Comparison of ENCODE assay signal across 13 mouse cellular contexts in the genomic region with DNA sequence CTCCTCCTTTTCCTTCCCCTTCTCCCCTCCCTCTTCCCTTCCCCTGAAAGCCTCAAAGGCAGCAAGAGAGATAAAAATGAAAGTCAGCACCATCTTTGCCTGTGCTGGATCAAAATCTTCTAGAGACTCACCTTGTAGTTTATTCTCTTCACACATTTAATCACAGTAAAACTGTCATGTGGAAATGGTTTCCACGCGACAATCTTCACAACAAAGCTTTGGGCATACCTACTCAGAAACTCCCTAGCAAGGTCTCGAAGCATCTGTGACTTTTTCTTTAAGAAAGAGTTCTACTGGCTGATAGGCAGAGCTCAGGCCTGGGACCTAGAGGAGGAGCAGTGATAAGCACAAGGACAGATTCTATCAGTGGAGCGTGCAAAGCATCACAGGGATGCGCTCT.
DNase-seq lines count a peak whose midpoint lies in the region; TF ChIP-seq lines count a peak whose summit lies in the region.
"Had no signal": no experiment of that assay in that cellular context is flagged by ENCODE, and none has a peak within 500 bp of the region (broad histone marks: within the 10 kb centered on the region; RNA-seq: fewer than 3 reads in every experiment).

No protein-coding gene starts in this region.

- H3K4me3 ChIP-seq in ES-Bruce4 (ENCODE audit: low read depth, low read length), result no peak overlapping the region
- H3K4me3 ChIP-seq in bone marrow macrophage, adult 2 months (ENCODE audit: insufficient read depth, low read length), result no peak overlapping the region
- H3K4me3 ChIP-seq: heart, embryonic 13.5 days; limb, embryonic 12.5 days had no signal

- no peak for TF ChIP-seq EP300 in ES-Bruce4 (IDR thresholded peaks at IDR 0.05; ENCODE audit: insufficient read depth, low read depth, low read length)

- H3K27ac ChIP-seq in ES-Bruce4 (ENCODE audit: insufficient read depth, low read length), result peak overlapping the region; percentile 8; the same call in 1 of the 2 replicates
- peak overlapping the region; percentile 69 for H3K27ac ChIP-seq in bone marrow macrophage, adult 2 months (ENCODE audit: insufficient read depth, low read depth, low read length)
- H3K27ac ChIP-seq: heart, embryonic 13.5 days; limb, embryonic 12.5 days had no signal

- DNase-seq in ovary, adult 18-20 months (ENCODE audit: low spot score), result peak; percentile 33
- DNase-seq in ovary, postnatal 36 days (ENCODE audit: low spot score), result no peak
- DNase-seq in naive thymus-derived CD4-positive, alpha-beta T cell, adult 2 months (ENCODE audit: low read depth), result peak; percentile 85
- DNase-seq in adrenal gland, postnatal 36 days, result no peak
- DNase-seq in layer of hippocampus, adult 9-10 months (ENCODE audit: low spot score), result no peak
- DNase-seq: cerebellum, adult 8-10 months; gastrocnemius, postnatal 36 days; kidney, postnatal 25 days; layer of hippocampus, postnatal 36 days had no signal

- no peaks in the 10 kb centered on the region for H3K27me3 ChIP-seq in ES-Bruce4 (ENCODE audit: control insufficient read depth, insufficient read depth, low read length, poor library complexity, severe bottlenecking)
- H3K27me3 ChIP-seq: heart, embryonic 13.5 days; limb, embryonic 12.5 days had no signal

- peaks cover 12% of the 10 kb centered on the region for H3K4me1 ChIP-seq in ES-Bruce4 (ENCODE audit: control insufficient read depth, insufficient read depth, low read length)
- H3K4me1 ChIP-seq in bone marrow macrophage, adult 2 months (ENCODE audit: control insufficient read depth, insufficient read depth, low read length), result peaks cover 50% of the 10 kb centered on the region

- TF ChIP-seq POLR2A in ES-Bruce4 (IDR thresholded peaks at IDR 0.05; ENCODE audit: insufficient read depth, low read length), result no peak
- no peak for TF ChIP-seq POLR2A in bone marrow macrophage, adult 2 months (IDR thresholded peaks at IDR 0.05; ENCODE audit: borderline replicate concordance, low read depth, low read length)

- H3K9me3 ChIP-seq in ES-Bruce4 (replicated peaks; ENCODE audit: control insufficient read depth, insufficient read depth, low read length, poor library complexity, severe bottlenecking), result no peaks in the 10 kb centered on the region
- H3K9me3 ChIP-seq: heart, embryonic 13.5 days; limb, embryonic 12.5 days had no signal

- H3K36me3 ChIP-seq in ES-Bruce4 (ENCODE audit: control insufficient read depth, insufficient read depth, low read length, poor library complexity, severe bottlenecking), result no peaks in the 10 kb centered on the region
- H3K36me3 ChIP-seq: heart, embryonic 13.5 days; limb, embryonic 12.5 days had no signal

- no peak overlapping the region for H3K9ac ChIP-seq in ES-Bruce4 (ENCODE audit: low read depth, poor library complexity, severe bottlenecking)
- H3K9ac ChIP-seq: heart, embryonic 13.5 days; limb, embryonic 12.5 days had no signal

- no peak for TF ChIP-seq CTCF in ES-Bruce4 (IDR thresholded peaks at IDR 0.05; ENCODE audit: low read depth, low read length)
- TF ChIP-seq CTCF in bone marrow macrophage, adult 2 months (IDR thresholded peaks at IDR 0.05; ENCODE audit: low read depth, low read length), result no peak

Comparison
In these comparisons a context has a peak if more than half of its experiments do, and no peak if none do; other contexts are left out.
1. DNase-seq: peak in ovary, adult 18-20 months (single experiment) and naive thymus-derived CD4-positive, alpha-beta T cell, adult 2 months (single experiment); none in ovary, postnatal 36 days (single experiment), adrenal gland, postnatal 36 days (0 of 2) and layer of hippocampus, adult 9-10 months (single experiment).